Mouse (Mus musculus): ENCODE results near the gene Son. TPM values are rescaled to one million over a fixed set of nuclear protein-coding genes. Genes with fewer than 3 reads are reported as not detected.
"Not testable (repeated sequence)": the region's sequence is repeated elsewhere in the genome, so short reads cannot be mapped to it uniquely, and the experiment has no call there.

The Son gene
- polyA plus RNA-seq, 1 experiment from 2014 or later = 110 TPM

DNA sequence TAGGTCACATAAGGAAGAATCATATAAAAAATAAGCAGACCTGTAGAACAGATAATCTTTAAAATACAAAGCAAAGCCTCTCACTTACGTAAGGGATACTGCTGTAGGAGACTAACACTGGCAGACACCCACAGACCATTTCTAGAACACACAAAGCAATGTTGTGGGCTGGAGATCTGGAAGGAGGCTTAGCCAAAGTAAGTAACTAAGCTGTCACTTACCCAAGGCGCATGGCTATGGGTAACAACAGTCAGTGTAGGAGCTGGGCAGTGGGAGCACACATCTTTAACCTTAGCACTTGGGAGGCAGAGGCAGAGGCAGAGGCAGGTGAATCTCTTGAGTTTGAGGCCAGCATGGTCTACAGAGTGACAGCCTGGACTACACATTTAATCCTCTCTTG lies 7.7 kb upstream of the Son start:
- H3K4me2 ChIP-seq = no peak overlapping the region
- H3K27me3 ChIP-seq = no peaks in the 10 kb centered on the region
- no peak overlapping the region for H3K9ac ChIP-seq
- ATAC-seq (ENCODE audit: borderline replicate concordance, extremely low read depth, low FRiP score, low TSS enrichment) = no peak
- no peaks in the 10 kb centered on the region for H3K9me3 ChIP-seq
- WGBS = 94% methylated on average over 2 of the region's 2 CpGs
- H3K36me3 ChIP-seq = peaks cover 73% of the 10 kb centered on the region
- no peak overlapping the region for H3K4me3 ChIP-seq
- H3K4me1 ChIP-seq = 0 out of 2 replicates have a peak, but pooled peaks cover under 1% of the 10 kb centered on the region
- H3K27ac ChIP-seq = no peak overlapping the region

GRCm38 (mm10) chr16:91640171-91640570 lies 7.1 kb upstream of the Son start:
- 92% methylated on average over 8 of the region's 8 CpGs for WGBS
- Histone ChIP-seq H3K4me2 (no peak overlapping the region), H3K27ac (no peak overlapping the region), H3K9ac (no peak overlapping the region), H3K4me1 (0 out of 2 replicates have a peak, but pooled peaks cover 5% of the 10 kb centered on the region), H3K9me3 (no peaks in the 10 kb centered on the region), H3K36me3 (peaks cover 69% of the 10 kb centered on the region), H3K4me3 (no peak overlapping the region), H3K27me3 (no peaks in the 10 kb centered on the region)
- no peak for ATAC-seq (ENCODE audit: borderline replicate concordance, extremely low read depth, low FRiP score, low TSS enrichment)

GRCm38 (mm10) chr16:91644901-91645300 lies 2.4 kb upstream of the Son start:
- Histone ChIP-seq H3K9me3 (no peaks in the 10 kb centered on the region), H3K9ac (no peak overlapping the region), H3K4me3 (no peak overlapping the region), H3K4me1 (peaks cover 12% of the 10 kb centered on the region), H3K4me2 (peak overlapping the region; percentile 2; the same call in 1 of the 2 replicates), H3K27me3 (no peaks in the 10 kb centered on the region), H3K27ac (no peak overlapping the region), H3K36me3 (peaks cover 25% of the 10 kb centered on the region)
- WGBS = 79% methylated on average over 2 of the region's 2 CpGs
- ATAC-seq (ENCODE audit: borderline replicate concordance, extremely low read depth, low FRiP score, low TSS enrichment) = no peak

DNA sequence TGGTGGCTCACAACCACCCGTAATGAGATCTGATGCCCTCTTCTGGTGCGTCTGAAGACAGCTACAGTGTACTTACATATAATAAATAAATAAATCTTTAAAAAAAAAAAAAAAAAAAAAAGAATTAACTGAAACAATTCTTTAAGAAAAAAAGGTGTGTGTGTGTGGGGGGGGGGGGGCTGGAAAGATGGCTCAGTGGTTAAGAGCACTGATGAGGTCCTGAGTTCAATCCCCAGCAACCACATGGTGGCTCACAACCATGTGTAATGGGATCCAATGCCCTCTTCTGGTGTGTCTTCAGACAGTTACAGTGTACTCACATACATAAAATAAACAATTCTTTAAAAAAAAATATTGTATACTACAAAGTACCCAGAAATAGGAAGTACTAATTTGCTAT lies 1.9 kb upstream of the Son start:
- peak overlapping the region; percentile 96 for H3K4me2 ChIP-seq
- H3K27me3 ChIP-seq; H3K9ac ChIP-seq; H3K9me3 ChIP-seq; H3K4me3 ChIP-seq; H3K27ac ChIP-seq; ATAC-seq (ENCODE audit: borderline replicate concordance, extremely low read depth, low FRiP score, low TSS enrichment): not testable (repeated sequence)
- WGBS = 44% methylated on average over 1 of the region's 2 CpGs
- peaks cover 20% of the 10 kb centered on the region; the same call in 1 of the 2 replicates for H3K36me3 ChIP-seq
- peaks cover 15% of the 10 kb centered on the region for H3K4me1 ChIP-seq

DNA sequence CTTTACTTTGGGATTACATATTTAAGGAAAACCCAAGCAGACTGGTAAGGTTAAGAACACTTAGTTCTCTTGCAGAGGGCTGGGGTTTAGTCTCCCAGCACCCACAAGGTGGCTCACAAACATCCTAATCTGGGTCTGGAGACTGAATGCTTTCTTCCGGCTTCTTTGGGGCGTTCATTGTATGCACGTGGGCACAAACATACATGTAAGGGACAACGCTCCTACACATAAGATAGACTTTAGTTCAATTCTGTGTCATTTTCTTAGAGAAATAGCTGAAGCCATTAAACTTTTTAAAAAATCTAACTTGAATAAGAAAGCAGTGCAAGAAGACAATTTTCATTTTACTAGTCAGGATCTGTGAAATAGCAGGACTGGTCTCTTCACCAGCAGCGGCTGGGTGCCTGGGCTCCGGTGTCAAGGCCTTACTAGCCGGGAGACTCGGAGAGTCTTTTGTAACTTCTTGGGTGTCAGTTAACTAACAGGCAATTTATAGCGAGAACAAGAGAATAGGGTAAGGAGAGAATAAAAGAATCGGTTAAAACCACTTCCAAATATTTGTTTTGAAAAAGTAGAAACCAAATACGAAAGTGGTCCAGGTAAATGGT lies 1.2 kb upstream of the Son start:
- 1% methylated on average over 11 of the region's 11 CpGs for WGBS
- H3K27ac ChIP-seq = peak overlapping the region; percentile 99
- H3K4me1 ChIP-seq = peaks cover 15% of the 10 kb centered on the region
- no peaks in the 10 kb centered on the region for H3K9me3 ChIP-seq
- no peaks in the 10 kb centered on the region for H3K27me3 ChIP-seq
- H3K4me3 ChIP-seq = peak overlapping the region; percentile 68
- H3K9ac ChIP-seq = peak overlapping the region; percentile 84
- ATAC-seq (ENCODE audit: borderline replicate concordance, extremely low read depth, low FRiP score, low TSS enrichment) = no peak
- peaks cover 16% of the 10 kb centered on the region; the same call in 1 of the 2 replicates for H3K36me3 ChIP-seq
- peak overlapping the region; percentile 96 for H3K4me2 ChIP-seq

DNA sequence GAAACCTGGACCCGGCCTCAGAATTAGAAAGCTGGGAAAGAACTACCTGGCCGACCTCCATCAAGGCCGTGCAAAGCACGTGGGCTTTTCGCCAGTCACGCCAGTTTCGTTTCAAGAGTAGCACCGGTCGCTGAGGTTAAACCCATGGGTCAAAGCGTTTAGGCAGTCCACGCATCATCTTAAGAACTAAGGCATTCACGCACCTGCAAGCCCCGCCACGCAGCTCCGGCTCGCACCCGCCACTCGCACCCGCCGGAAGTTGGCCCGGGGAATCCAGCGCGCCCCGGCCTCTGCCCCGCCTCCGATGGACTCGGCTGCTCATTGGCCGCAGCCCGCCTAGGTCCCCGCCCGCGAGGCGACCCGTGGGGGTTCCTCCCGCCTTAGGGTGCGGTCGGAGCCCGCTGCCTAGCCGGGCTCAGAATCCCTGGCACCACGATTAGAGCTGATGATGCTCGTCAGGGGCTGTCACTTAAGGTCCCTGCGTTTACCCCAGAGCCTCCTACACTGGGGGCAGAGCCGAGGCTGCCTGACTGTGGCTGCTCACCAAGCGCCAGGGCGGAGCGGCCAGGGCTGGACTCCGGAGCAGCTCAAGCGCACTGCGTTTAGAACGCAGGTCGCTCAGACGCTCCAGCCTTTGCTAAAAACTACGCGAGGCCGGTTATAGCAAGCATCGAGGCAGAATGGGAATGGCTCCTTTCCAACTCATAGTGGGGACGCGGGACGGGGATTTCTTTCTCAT lies 456 bp upstream of the Son start, which contains the start of gene Gart:
Gene Gart, minus strand, starts transcription at position 272 of the 739 bp plus-strand sequence.
- H3K27ac ChIP-seq = peak within 1 kb of the TSS; percentile 99
- ATAC-seq (ENCODE audit: borderline replicate concordance, extremely low read depth, low FRiP score, low TSS enrichment) = peak; percentile 95
- H3K4me3 ChIP-seq = peak within 1 kb of the TSS; percentile 68
- peak within 1 kb of the TSS; percentile 96 for H3K4me2 ChIP-seq
- peaks cover 15% of the 10 kb centered on the region for H3K4me1 ChIP-seq
- H3K9ac ChIP-seq = peak within 1 kb of the TSS; percentile 84
- WGBS = under 1% methylated on average over 59 of the region's 59 CpGs
- no peaks in the 10 kb centered on the region for H3K27me3 ChIP-seq
- no peaks in the 10 kb centered on the region for H3K9me3 ChIP-seq
- peaks cover 13% of the 10 kb centered on the region for H3K36me3 ChIP-seq

DNA sequence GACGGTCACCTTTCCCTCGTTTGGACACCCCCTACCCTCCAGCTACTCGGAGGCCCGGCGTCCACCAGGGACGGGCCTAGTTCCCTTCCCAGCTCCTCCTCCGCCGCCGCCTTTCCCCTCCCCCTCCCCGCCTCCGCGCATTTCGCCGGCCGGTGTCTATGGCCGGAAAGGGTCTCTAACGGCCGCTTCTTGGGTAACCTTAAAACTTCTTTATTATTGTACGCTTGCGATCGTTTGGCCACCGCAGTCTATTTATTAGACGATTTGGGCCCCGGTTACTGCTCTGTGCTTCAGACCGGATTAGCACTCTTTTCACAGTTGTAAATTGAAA lies 879 bp downstream of the Son start:
- Histone ChIP-seq H3K27me3 (no peaks in the 10 kb centered on the region), H3K9me3 (no peaks in the 10 kb centered on the region), H3K4me1 (peaks cover 21% of the 10 kb centered on the region), H3K4me3 (peak overlapping the region; percentile 68), H3K4me2 (peak overlapping the region; percentile 58), H3K9ac (peak overlapping the region; percentile 75), H3K27ac (peak overlapping the region; percentile 99), H3K36me3 (peaks cover 12% of the 10 kb centered on the region)
- under 1% methylated on average over 25 of the region's 25 CpGs for WGBS
- ATAC-seq (ENCODE audit: borderline replicate concordance, extremely low read depth, low FRiP score, low TSS enrichment) = peak; percentile 62

GRCm38 (mm10) chr16:91649246-91649645 lies 1.9 kb downstream of the Son start:
- H3K4me3 ChIP-seq = peak overlapping the region; percentile 68
- H3K4me1 ChIP-seq = peaks cover 21% of the 10 kb centered on the region
- H3K36me3 ChIP-seq = peaks cover 19% of the 10 kb centered on the region
- no peak overlapping the region for H3K27ac ChIP-seq
- no peaks in the 10 kb centered on the region for H3K9me3 ChIP-seq
- peak overlapping the region; percentile 34 for H3K9ac ChIP-seq
- H3K4me2 ChIP-seq = peak overlapping the region; percentile 58
- ATAC-seq (ENCODE audit: borderline replicate concordance, extremely low read depth, low FRiP score, low TSS enrichment) = no peak
- no peaks in the 10 kb centered on the region for H3K27me3 ChIP-seq
- WGBS = 40% methylated on average over 3 of the region's 3 CpGs

- no peaks in the 10 kb centered on the region for H3K9me3 ChIP-seq
- peaks cover 19% of the 10 kb centered on the region for H3K4me1 ChIP-seq
- no peaks in the 10 kb centered on the region for H3K27me3 ChIP-seq
- H3K4me3 ChIP-seq = no peak overlapping the region
- no peak overlapping the region for H3K9ac ChIP-seq
- H3K27ac ChIP-seq = no peak overlapping the region
- peak overlapping the region; percentile 24; the same call in 1 of the 2 replicates for H3K4me2 ChIP-seq
- H3K36me3 ChIP-seq = peaks cover 24% of the 10 kb centered on the region
- ATAC-seq (ENCODE audit: borderline replicate concordance, extremely low read depth, low FRiP score, low TSS enrichment) = no peak
These were observed 2.5 kb downstream of the Son start for GRCm38 (mm10) chr16:91649781-91650180.

DNA sequence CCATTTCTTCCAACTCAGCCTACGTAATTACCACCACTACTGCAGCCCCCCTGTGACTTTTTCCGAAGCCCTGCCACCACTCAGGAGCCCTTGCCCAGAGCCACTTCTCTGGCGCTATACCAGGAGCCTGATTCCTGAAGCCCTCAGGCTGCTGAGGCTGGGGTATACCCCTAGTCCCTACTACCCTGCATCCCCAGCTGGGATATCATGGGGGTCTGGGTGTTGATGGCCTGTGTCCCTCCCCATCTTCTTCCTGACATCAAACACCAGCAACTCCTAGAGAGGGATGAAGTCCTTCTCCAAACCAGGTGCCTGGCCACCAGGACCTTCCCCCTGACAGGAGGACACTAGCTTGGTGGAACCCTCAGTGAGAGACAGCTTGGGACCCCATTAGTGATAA lies 4.9 kb downstream of the Son start:
- H3K4me2 ChIP-seq = no peak overlapping the region
- 93% methylated on average over 3 of the region's 3 CpGs for WGBS
- H3K36me3 ChIP-seq = peaks cover 48% of the 10 kb centered on the region

GRCm38 (mm10) chr16:91655285-91655684 lies 8.0 kb downstream of the Son start:
- Histone ChIP-seq H3K9ac (no peak overlapping the region), H3K27ac (no peak overlapping the region), H3K4me1 (0 out of 2 replicates have a peak, but pooled peaks cover 7% of the 10 kb centered on the region), H3K9me3 (no peaks in the 10 kb centered on the region), H3K27me3 (no peaks in the 10 kb centered on the region), H3K4me2 (no peak overlapping the region), H3K36me3 (peaks cover 79% of the 10 kb centered on the region), H3K4me3 (no peak overlapping the region)
- no peak for ATAC-seq (ENCODE audit: borderline replicate concordance, extremely low read depth, low FRiP score, low TSS enrichment)
- 93% methylated on average over 9 of the region's 9 CpGs for whole genome bisulfite sequencing

More for the DNA sequence above, 4.9 kb downstream of the Son start:
- no peak overlapping the region for H3K9ac ChIP-seq
- no peak for ATAC-seq (ENCODE audit: borderline replicate concordance, extremely low read depth, low FRiP score, low TSS enrichment)
- peaks cover 17% of the 10 kb centered on the region for H3K4me1 ChIP-seq
- no peak overlapping the region for H3K4me3 ChIP-seq
- H3K9me3 ChIP-seq = no peaks in the 10 kb centered on the region
- no peaks in the 10 kb centered on the region for H3K27me3 ChIP-seq
- no peak overlapping the region for H3K27ac ChIP-seq

DNA sequence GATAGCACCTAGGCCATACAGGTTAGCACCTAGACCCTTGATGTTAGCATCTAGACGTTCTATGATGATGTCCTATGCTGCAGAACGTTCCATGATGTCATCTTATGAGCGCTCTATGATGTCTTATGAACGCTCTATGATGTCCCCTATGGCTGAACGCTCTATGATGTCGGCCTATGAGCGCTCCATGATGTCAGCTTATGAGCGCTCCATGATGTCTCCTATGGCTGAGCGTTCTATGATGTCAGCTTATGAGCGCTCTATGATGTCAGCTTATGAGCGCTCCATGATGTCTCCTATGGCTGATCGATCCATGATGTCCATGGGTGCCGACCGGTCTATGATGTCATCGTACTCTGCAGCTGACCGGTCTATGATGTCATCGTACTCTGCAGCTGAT lies 10.0 kb downstream of the Son start:
- Histone ChIP-seq H3K27me3 (no peaks in the 10 kb centered on the region), H3K27ac (no peak overlapping the region), H3K9ac (no peak overlapping the region), H3K9me3 (no peaks in the 10 kb centered on the region), H3K4me3 (no peak overlapping the region), H3K4me1 (0 out of 2 replicates have a peak, but pooled peaks cover 3% of the 10 kb centered on the region), H3K36me3 (peaks cover 89% of the 10 kb centered on the region), H3K4me2 (no peak overlapping the region)
- ATAC-seq (ENCODE audit: borderline replicate concordance, extremely low read depth, low FRiP score, low TSS enrichment) = no peak
- 97% methylated on average over 17 of the region's 17 CpGs for WGBS
